Mouse (Mus musculus): ENCODE measurements around the gene Cdc37. TPM values are rescaled to one million over a fixed set of nuclear protein-coding genes. Genes with fewer than 3 reads are reported as not detected.

Cdc37 gene
- total RNA-seq, 2 experiments from 2014 or later, result 193 to 442 TPM

GRCm38 (mm10) chr9:21107607-21108237 lies 42.1 kb downstream of the Cdc37 start:
- no peak for ATAC-seq (replicated peaks; ENCODE audit: low FRiP score, low TSS enrichment, poor library complexity, severe bottlenecking)

- peak; percentile 78 for ATAC-seq (replicated peaks; ENCODE audit: low FRiP score, low TSS enrichment, poor library complexity, severe bottlenecking)
These were observed 43.8 kb downstream of the Cdc37 start for GRCm38 (mm10) chr9:21105760-21106564.

- ATAC-seq (replicated peaks; ENCODE audit: low FRiP score, low TSS enrichment, poor library complexity, severe bottlenecking), result no peak
These were observed 45.0 kb downstream of the Cdc37 start for GRCm38 (mm10) chr9:21104814-21105213.

- no peak for ATAC-seq (replicated peaks; ENCODE audit: low FRiP score, low TSS enrichment, poor library complexity, severe bottlenecking)
These were observed 47.7 kb downstream of the Cdc37 start for GRCm38 (mm10) chr9:21102076-21102475.

- ATAC-seq (replicated peaks; ENCODE audit: low FRiP score, low TSS enrichment, poor library complexity, severe bottlenecking), result peak; percentile 65
These were observed 49.2 kb downstream of the Cdc37 start for GRCm38 (mm10) chr9:21100447-21101161.

GRCm38 (mm10) chr9:21097793-21098192 lies 52.0 kb downstream of the Cdc37 start:
- no peak for ATAC-seq (replicated peaks; ENCODE audit: low FRiP score, low TSS enrichment, poor library complexity, severe bottlenecking)

- no peak for ATAC-seq (replicated peaks; ENCODE audit: low FRiP score, low TSS enrichment, poor library complexity, severe bottlenecking)
These were observed 53.8 kb downstream of the Cdc37 start for GRCm38 (mm10) chr9:21095958-21096357.

- ATAC-seq (replicated peaks; ENCODE audit: low FRiP score, low TSS enrichment, poor library complexity, severe bottlenecking), result no peak
These were observed 56.4 kb downstream of the Cdc37 start for GRCm38 (mm10) chr9:21093423-21093822.

- peak; percentile 98 for ATAC-seq (replicated peaks; ENCODE audit: low FRiP score, low TSS enrichment, poor library complexity, severe bottlenecking)
These were observed 58.0 kb downstream of the Cdc37 start, which contains the start of the genes Gm38431 and Raver1 for GRCm38 (mm10) chr9:21091707-21092320. TSS of gene Gm38431 (minus strand) at chr9:21091997. TSS of gene Raver1 (minus strand) at chr9:21092008.

- ATAC-seq (replicated peaks; ENCODE audit: low FRiP score, low TSS enrichment, poor library complexity, severe bottlenecking), result peak; percentile 6
These were observed 58.6 kb downstream of the Cdc37 start for GRCm38 (mm10) chr9:21090972-21091706.

- ATAC-seq (replicated peaks; ENCODE audit: low FRiP score, low TSS enrichment, poor library complexity, severe bottlenecking), result no peak
These were observed 59.2 kb downstream of the Cdc37 start for GRCm38 (mm10) chr9:21090537-21090936.

- ATAC-seq (replicated peaks; ENCODE audit: low FRiP score, low TSS enrichment, poor library complexity, severe bottlenecking), result peak; percentile 58
These were observed 66.5 kb downstream of the Cdc37 start for GRCm38 (mm10) chr9:21083324-21083723.

Other genes starting within 250 kb of the Cdc37 start
- 163 and 192 TPM in 2 replicates for gene Dnmt1, start 190.1 kb downstream of the Cdc37 start, total RNA-seq (2014; fragmentation: Nextera tagmentation)
- 190 and 210 TPM in 2 replicates for gene Dnmt1, start 190.1 kb downstream of the Cdc37 start, total RNA-seq (2017)
- gene S1pr2, start 173.2 kb downstream of the Cdc37 start, total RNA-seq (2014; fragmentation: Nextera tagmentation), result 1.7 and 3.4 TPM in 2 replicates
- gene S1pr2, start 173.2 kb downstream of the Cdc37 start, total RNA-seq (2017), result 0.46 TPM in 1 of 2 replicates, not detected in the other
- gene Mrpl4, start 147.2 kb downstream of the Cdc37 start, total RNA-seq (2014; fragmentation: Nextera tagmentation), result 66.2 and 78.8 TPM in 2 replicates
- gene Mrpl4, start 147.2 kb downstream of the Cdc37 start, total RNA-seq (2017), result 23.7 and 43.3 TPM in 2 replicates
- gene Icam1, start 134.0 kb downstream of the Cdc37 start, total RNA-seq (2014; fragmentation: Nextera tagmentation), result 1.9 and 3.4 TPM in 2 replicates
- 3.6 TPM in 2 replicates for gene Icam1, start 134.0 kb downstream of the Cdc37 start, total RNA-seq (2017)
- gene Icam4, start 120.6 kb downstream of the Cdc37 start, total RNA-seq (2014; fragmentation: Nextera tagmentation), result 34.3 and 38.9 TPM in 2 replicates
- 16.3 and 40.0 TPM in 2 replicates for gene Icam4, start 120.6 kb downstream of the Cdc37 start, total RNA-seq (2017)
- gene Icam5, start 117.9 kb downstream of the Cdc37 start, total RNA-seq (2014; fragmentation: Nextera tagmentation), result 1.1 and 1.2 TPM in 2 replicates
- gene Icam5, start 117.9 kb downstream of the Cdc37 start, total RNA-seq (2017), result 0.05 and 0.27 TPM in 2 replicates
- gene Zglp1, start 82.9 kb downstream of the Cdc37 start, total RNA-seq (2014; fragmentation: Nextera tagmentation), result 10.2 TPM in 1 of 2 replicates, not detected in the other
- 1.7 TPM in 1 of 2 replicates, not detected in the other for gene Zglp1, start 82.9 kb downstream of the Cdc37 start, total RNA-seq (2017)
- 4.5 TPM in 1 of 2 replicates, not detected in the other for gene Gm49373, start 76.9 kb downstream of the Cdc37 start, total RNA-seq (2014; fragmentation: Nextera tagmentation)
- not detected in 2 replicates for gene Gm49373, start 76.9 kb downstream of the Cdc37 start, total RNA-seq (2017)
- gene Fdx1l, start 76.4 kb downstream of the Cdc37 start, total RNA-seq (2014; fragmentation: Nextera tagmentation), result 66.9 and 79.7 TPM in 2 replicates
- 60.6 and 70.5 TPM in 2 replicates for gene Fdx1l, start 76.4 kb downstream of the Cdc37 start, total RNA-seq (2017)
- 38.6 and 39.7 TPM in 2 replicates for gene Gm38431, start 58.0 kb downstream of the Cdc37 start, total RNA-seq (2014; fragmentation: Nextera tagmentation)
- gene Gm38431, start 58.0 kb downstream of the Cdc37 start, total RNA-seq (2017), result 5.9 and 15.6 TPM in 2 replicates
- 66.3 and 81.1 TPM in 2 replicates for gene Raver1, start 58.0 kb downstream of the Cdc37 start, total RNA-seq (2014; fragmentation: Nextera tagmentation)
- gene Raver1, start 58.0 kb downstream of the Cdc37 start, total RNA-seq (2017), result 12.9 and 16.8 TPM in 2 replicates
- gene Tyk2, start 18.7 kb downstream of the Cdc37 start, total RNA-seq (2014; fragmentation: Nextera tagmentation), result 24.9 and 40.0 TPM in 2 replicates
- 13.2 and 14.4 TPM in 2 replicates for gene Tyk2, start 18.7 kb downstream of the Cdc37 start, total RNA-seq (2017)
- gene Pde4a, start 15.7 kb upstream of the Cdc37 start, total RNA-seq (2014; fragmentation: Nextera tagmentation), result 23.5 and 24.3 TPM in 2 replicates
- gene Pde4a, start 15.7 kb upstream of the Cdc37 start, total RNA-seq (2017), result 2.2 and 3.8 TPM in 2 replicates
- gene Keap1, start 89.4 kb upstream of the Cdc37 start, total RNA-seq (2014; fragmentation: Nextera tagmentation), result 25.3 and 27.2 TPM in 2 replicates
- gene Keap1, start 89.4 kb upstream of the Cdc37 start, total RNA-seq (2017), result 32.7 and 39.8 TPM in 2 replicates
- 0.59 TPM in 1 of 2 replicates, not detected in the other for gene S1pr5, start 98.5 kb upstream of the Cdc37 start, total RNA-seq (2014; fragmentation: Nextera tagmentation)
- 1.1 TPM in 1 of 2 replicates, not detected in the other for gene S1pr5, start 98.5 kb upstream of the Cdc37 start, total RNA-seq (2017)
- gene Atg4d, start 115.3 kb upstream of the Cdc37 start, total RNA-seq (2014; fragmentation: Nextera tagmentation), result 8.9 and 13.9 TPM in 2 replicates
- 11.9 and 25.7 TPM in 2 replicates for gene Atg4d, start 115.3 kb upstream of the Cdc37 start, total RNA-seq (2017)
- 50.7 and 81.7 TPM in 2 replicates for gene Kri1, start 138.0 kb upstream of the Cdc37 start, total RNA-seq (2014; fragmentation: Nextera tagmentation)
- gene Kri1, start 138.0 kb upstream of the Cdc37 start, total RNA-seq (2017), result 55.3 and 86.3 TPM in 2 replicates
- 5.7 and 7.4 TPM in 2 replicates for gene Cdkn2d, start 141.4 kb upstream of the Cdc37 start, total RNA-seq (2014; fragmentation: Nextera tagmentation)
- 8.5 and 11.3 TPM in 2 replicates for gene Cdkn2d, start 141.4 kb upstream of the Cdc37 start, total RNA-seq (2017)
- 0.42 TPM in 1 of 2 replicates, not detected in the other for gene Ap1m2, start 162.4 kb upstream of the Cdc37 start, total RNA-seq (2014; fragmentation: Nextera tagmentation)
- gene Ap1m2, start 162.4 kb upstream of the Cdc37 start, total RNA-seq (2017), result not detected in 2 replicates
- gene Slc44a2, start 170.7 kb upstream of the Cdc37 start, total RNA-seq (2014; fragmentation: Nextera tagmentation), result 25.8 and 30.7 TPM in 2 replicates
- gene Slc44a2, start 170.7 kb upstream of the Cdc37 start, total RNA-seq (2017), result 22.6 and 23.7 TPM in 2 replicates
- gene Ilf3, start 217.9 kb upstream of the Cdc37 start, total RNA-seq (2014; fragmentation: Nextera tagmentation), result 76.3 and 86.0 TPM in 2 replicates
- gene Ilf3, start 217.9 kb upstream of the Cdc37 start, total RNA-seq (2017), result 67.3 and 88.4 TPM in 2 replicates